In the genomic region with DNA sequence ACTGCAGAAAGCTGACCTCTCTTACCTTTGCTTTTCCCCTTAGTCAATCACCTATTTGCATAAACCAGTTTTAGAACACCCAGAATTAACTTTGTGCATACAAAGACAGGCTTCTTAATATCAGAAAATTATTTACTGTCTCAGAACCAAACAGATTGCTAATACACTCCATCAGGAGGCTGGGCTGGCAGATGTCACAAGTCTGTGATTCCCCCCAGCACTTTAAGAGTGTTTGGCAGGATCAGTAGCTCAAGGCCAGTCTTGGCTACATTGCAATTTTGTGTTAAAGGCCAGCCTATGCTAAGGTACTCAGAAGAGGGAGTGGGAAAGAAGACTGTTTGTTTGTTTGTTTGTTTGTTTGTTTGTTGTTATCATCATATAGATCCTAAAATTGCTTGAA, we compare ENCODE assay signal across 11 mouse cellular contexts. TPM values are rescaled to one million over a fixed set of nuclear protein-coding genes. Genes with fewer than 3 reads are reported as not detected.
DNase-seq lines count a peak whose midpoint lies in the region; ATAC-seq and TF ChIP-seq lines count a peak whose summit lies in the region.
"Had no signal": no experiment of that assay in that cellular context is flagged by ENCODE, and none has a peak within 500 bp of the region (broad histone marks: within the 10 kb centered on the region; RNA-seq: fewer than 3 reads in every experiment).

No protein-coding gene starts in this region.

- dilution Hi-C loops in CH12.LX (cut with MboI; ENCODE audit: extremely low pct_ligation_motif_present, extremely low pct_unique_long_range_greater_than_20kb, low sequenced_read_pairs) = no loop called here

- no peak overlapping the region for H3K9ac ChIP-seq in embryonic facial prominence, embryonic 12.5 days
- H3K9ac ChIP-seq in CH12.LX (ENCODE audit: insufficient read depth, low read depth) = no peak overlapping the region
- no peak overlapping the region for H3K9ac ChIP-seq in forebrain, postnatal 0 days

- H3K27me3 ChIP-seq in embryonic facial prominence, embryonic 12.5 days = no peaks in the 10 kb centered on the region
- no peaks in the 10 kb centered on the region for H3K27me3 ChIP-seq in embryonic facial prominence, embryonic 10.5 days (replicated peaks; ENCODE audit: low read depth, poor library complexity, severe bottlenecking)
- H3K27me3 ChIP-seq in CH12.LX (replicated peaks) = no peaks in the 10 kb centered on the region
- H3K27me3 ChIP-seq in forebrain, postnatal 0 days (ENCODE audit: insufficient read depth, low read length) = no peaks in the 10 kb centered on the region

- no peaks in the 10 kb centered on the region for H3K9me3 ChIP-seq in embryonic facial prominence, embryonic 12.5 days
- 0 out of 2 replicates have a peak, but pooled peaks cover 6% of the 10 kb centered on the region for H3K9me3 ChIP-seq in embryonic facial prominence, embryonic 10.5 days
- H3K9me3 ChIP-seq in CH12.LX (replicated peaks; ENCODE audit: low read length) = no peaks in the 10 kb centered on the region
- H3K9me3 ChIP-seq in forebrain, postnatal 0 days (ENCODE audit: low read length) = no peaks in the 10 kb centered on the region

- TF ChIP-seq RAD21 in CH12.LX (IDR thresholded peaks at IDR 0.05; ENCODE audit: low read depth, low read length) = no peak

- no peak for ATAC-seq in embryonic facial prominence, embryonic 12.5 days (ENCODE audit: insufficient number of reproducible peaks, insufficient read depth, low FRiP score, low TSS enrichment)
- no peak for ATAC-seq in forebrain, postnatal 0 days

- DNase-seq in embryonic facial prominence, embryonic 10.5 days (ENCODE audit: low spot score) = no peak
- DNase-seq in layer of hippocampus, adult 2 months (ENCODE audit: low spot score in 2 of 2) = no peak
- DNase-seq in layer of hippocampus, postnatal 25 days (ENCODE audit: extremely low spot score in 1 of 2, low spot score in 1 of 2) = no peak
- DNase-seq in CH12.LX (ENCODE audit: extremely low read depth) = no peak
- DNase-seq in forebrain, postnatal 0 days = no peak
- no peak for DNase-seq in frontal cortex, postnatal 14 days (ENCODE audit: low spot score in 2 of 2)
- DNase-seq in embryo, embryonic 9.5 days (ENCODE audit: extremely low spot score) = no peak
- DNase-seq: kidney, postnatal 25 days; liver; right cerebral cortex, postnatal 25 days had no signal

- H3K27ac ChIP-seq in embryonic facial prominence, embryonic 12.5 days = no peak overlapping the region
- H3K27ac ChIP-seq in embryonic facial prominence, embryonic 10.5 days (replicated peaks) = no peak overlapping the region
- peak overlapping the region; percentile 99; the same call in 1 of the 2 replicates for H3K27ac ChIP-seq in layer of hippocampus, adult 2 months
- H3K27ac ChIP-seq in CH12.LX (ENCODE audit: insufficient read depth, low read depth) = no peak overlapping the region
- H3K27ac ChIP-seq in forebrain, postnatal 0 days (ENCODE audit: low read depth, low read length) = no peak overlapping the region

- no peak overlapping the region for H3K4me3 ChIP-seq in embryonic facial prominence, embryonic 12.5 days
- no peak overlapping the region for H3K4me3 ChIP-seq in embryonic facial prominence, embryonic 10.5 days
- H3K4me3 ChIP-seq in layer of hippocampus, adult 2 months = peak overlapping the region; percentile 85
- H3K4me3 ChIP-seq in CH12.LX (replicated peaks in 1 of 3; ENCODE audit: low read depth in 2 of 3, low read length in 2 of 3, poor library complexity in 1 of 3) = no peak overlapping the region
- H3K4me3 ChIP-seq in forebrain, postnatal 0 days (ENCODE audit: low read depth, low read length) = peak overlapping the region; percentile 5; the same call in 1 of the 2 replicates

- no peak for TF ChIP-seq CTCF in layer of hippocampus, adult 2 months (conservative IDR thresholded peaks at IDR 0.05)
- no peak for TF ChIP-seq CTCF in CH12.LX (conservative IDR thresholded peaks at IDR 0.05 in 1 of 2, IDR thresholded peaks at IDR 0.05 in 1 of 2; ENCODE audit: low read depth in 2 of 2, low read length in 2 of 2)
- no peak for TF ChIP-seq CTCF in forebrain, postnatal 0 days (IDR thresholded peaks at IDR 0.05; ENCODE audit: low read depth)

- H3K36me3 ChIP-seq in embryonic facial prominence, embryonic 12.5 days = no peaks in the 10 kb centered on the region
- peaks cover 22% of the 10 kb centered on the region for H3K36me3 ChIP-seq in embryonic facial prominence, embryonic 10.5 days (replicated peaks)
- H3K36me3 ChIP-seq in CH12.LX (replicated peaks in 1 of 2; ENCODE audit: control insufficient read depth in 1 of 2, insufficient read depth in 1 of 2, low read length in 1 of 2) = peaks cover 0 to 10% of the 10 kb centered on the region in 2 experiments
- H3K36me3 ChIP-seq in forebrain, postnatal 0 days (ENCODE audit: insufficient read depth) = no peaks in the 10 kb centered on the region

- in situ Hi-C loops in CH12.LX (cut with MboI; ENCODE audit: low pct_ligation_motif_present, low pct_unique_long_range_greater_than_20kb, low sequenced_read_pairs) = no loop called here

- peaks cover 14% of the 10 kb centered on the region; the same call in 1 of the 2 replicates for H3K4me1 ChIP-seq in embryonic facial prominence, embryonic 12.5 days
- H3K4me1 ChIP-seq in embryonic facial prominence, embryonic 10.5 days = peaks cover 25% of the 10 kb centered on the region
- H3K4me1 ChIP-seq in CH12.LX (ENCODE audit: control insufficient read depth in 1 of 2, insufficient read depth in 2 of 2) = peaks cover 7 to 41% of the 10 kb centered on the region in 2 experiments; a peak in 2 of 4 replicates
- H3K4me1 ChIP-seq in forebrain, postnatal 0 days (ENCODE audit: insufficient read depth) = no peaks in the 10 kb centered on the region

- H3K4me2 ChIP-seq in embryonic facial prominence, embryonic 12.5 days (replicated peaks) = 0 out of 2 replicates have a peak overlapping the region, but pooled peaks have one; percentile 11
- peak overlapping the region; percentile 46 for H3K4me2 ChIP-seq in CH12.LX (ENCODE audit: insufficient read depth, low read depth, poor library complexity, severe bottlenecking)
- H3K4me2 ChIP-seq in forebrain, postnatal 0 days (ENCODE audit: low read depth) = peak overlapping the region; percentile 38

- peaks cover 15% of the 10 kb centered on the region for H3K79me2 ChIP-seq in CH12.LX (replicated peaks; ENCODE audit: control insufficient read depth, extremely low read depth, insufficient read depth, poor library complexity, severe bottlenecking)

- TF ChIP-seq POLR2A in CH12.LX (IDR thresholded peaks at IDR 0.05; ENCODE audit: low read depth, low read length) = no peak

- TF ChIP-seq EP300 in CH12.LX (IDR thresholded peaks at IDR 0.05; ENCODE audit: low read length) = no peak

TF ChIP-seq in CH12.LX, 34 proteins besides CTCF, POLR2A, EP300 and RAD21:
- TF ChIP-seq HCFC1 (IDR thresholded peaks at IDR 0.05; ENCODE audit: low read depth, low read length) (no peak), E2F4 (IDR thresholded peaks at IDR 0.05; ENCODE audit: insufficient replicate concordance, low read depth, low read length) (no peak), PAX5 (IDR thresholded peaks at IDR 0.05; ENCODE audit: low read length) (no peak), TBP (conservative IDR thresholded peaks at IDR 0.05; ENCODE audit: low read depth, low read length) (no peak), USF1 (IDR thresholded peaks at IDR 0.05; ENCODE audit: low read depth, low read length) (no peak), BHLHE40 (IDR thresholded peaks at IDR 0.05; ENCODE audit: low read depth, low read length) (no peak), CHD1 (IDR thresholded peaks at IDR 0.05; ENCODE audit: low read depth, low read length) (no peak), ETS1 (conservative IDR thresholded peaks at IDR 0.05; ENCODE audit: low read depth, low read length) (no peak), MEF2A (IDR thresholded peaks at IDR 0.05; ENCODE audit: borderline replicate concordance, low read depth, low read length) (no peak), JUND (conservative IDR thresholded peaks at IDR 0.05; ENCODE audit: low read depth, low read length) (no peak), USF2 (conservative IDR thresholded peaks at IDR 0.05; ENCODE audit: low read depth, low read length) (no peak), SMC3 (IDR thresholded peaks at IDR 0.05; ENCODE audit: low read depth, low read length) (no peak)

RNA-seq across cellular contexts. Expression of a gene that starts 2.7 kb away (rescaled TPM):
- polyA plus RNA-seq in embryonic facial prominence, embryonic 12.5 days (2016; fragmentation: Nextera tagmentation; extraction: Ambion mirVana) = 7.9 and 8.3 TPM in 2 replicates
- polyA plus RNA-seq in embryonic facial prominence, embryonic 10.5 days (2016; fragmentation: Nextera tagmentation; extraction: Ambion mirVana) = 4.9 and 5.1 TPM in 2 replicates
- total RNA-seq in layer of hippocampus, adult 2 months (2021) = 10 to 100 TPM; 22.8 to 25.1 TPM
- 10 to 100 TPM; 20.6 to 24.8 TPM for total RNA-seq in layer of hippocampus, postnatal 25 days (2021)
- total RNA-seq in CH12.LX (2012; rRNA removed) (4.3 and 5.7 TPM in 2 replicates), CH12.LX (2014; rRNA removed) (4.2 and 4.3 TPM in 2 replicates)
- 4.4 and 5.0 TPM in 2 replicates for polyA plus RNA-seq in CH12.LX (2012; ENCODE audit: insufficient read length, low read depth)
- total RNA-seq in forebrain, postnatal 0 days (2014; rRNA removed) = 12.7 and 18.2 TPM in 2 replicates
- 4.9 and 6.9 TPM in 2 replicates for polyA plus RNA-seq in forebrain, postnatal 0 days (2015; fragmentation: Nextera tagmentation; extraction: Ambion mirVana)

RNA-seq across cellular contexts. Expression of a gene that starts 39.6 kb away (rescaled TPM):
- polyA plus RNA-seq in embryonic facial prominence, embryonic 12.5 days (2016; fragmentation: Nextera tagmentation; extraction: Ambion mirVana) = 2.1 TPM in 2 replicates
- polyA plus RNA-seq in embryonic facial prominence, embryonic 10.5 days (2016; fragmentation: Nextera tagmentation; extraction: Ambion mirVana) = 1.7 and 2.1 TPM in 2 replicates
- 1 to 10 TPM in 1 of 2 experiments, under 1 TPM in 1; 0.98 to 1.4 TPM for total RNA-seq in layer of hippocampus, adult 2 months (2021)
- 1 to 10 TPM in 1 of 2 experiments, under 1 TPM in 1; 0.61 to 1.1 TPM for total RNA-seq in layer of hippocampus, postnatal 25 days (2021)
- total RNA-seq in CH12.LX (2012; rRNA removed) (0.17 TPM in 1 of 2 replicates, not detected in the other), CH12.LX (2014; rRNA removed) (not detected in 2 replicates)
- not detected in 2 replicates for polyA plus RNA-seq in CH12.LX (2012; ENCODE audit: insufficient read length, low read depth)
- total RNA-seq in forebrain, postnatal 0 days (2014; rRNA removed) = 0.38 and 0.67 TPM in 2 replicates
- polyA plus RNA-seq in forebrain, postnatal 0 days (2015; fragmentation: Nextera tagmentation; extraction: Ambion mirVana) = 0.18 and 0.40 TPM in 2 replicates

Comparison
In these comparisons a context has a peak if more than half of its experiments do, and no peak if none do; other contexts are left out.
1. H3K4me3 ChIP-seq: peak in layer of hippocampus, adult 2 months (single experiment) and forebrain, postnatal 0 days (single experiment); none in embryonic facial prominence, embryonic 12.5 days (single experiment), embryonic facial prominence, embryonic 10.5 days (single experiment) and CH12.LX (0 of 3).
2. Peak in every context shown above with its lines, with median percentiles within 50 percentile points of each other: H3K4me2 ChIP-seq.